Mouse (Mus musculus): Measurements from ENCODE around the gene Rhot2.
"Not testable (repeated sequence)": the region's sequence is repeated elsewhere in the genome, so short reads cannot be mapped to it uniquely, and the experiment has no call there.

Rhot2 gene

GRCm38 (mm10) chr17:25874148-25874720 lies 29.6 kb upstream of the Rhot2 start:
- DNase-seq = no peak

- no peak for DNase-seq
Measured at GRCm38 (mm10) chr17:25873405-25874147, 28.9 kb upstream of the Rhot2 start.

- DNase-seq = no peak
Measured at GRCm38 (mm10) chr17:25872676-25873075, 28.0 kb upstream of the Rhot2 start.

- not testable (repeated sequence) for DNase-seq
Measured at GRCm38 (mm10) chr17:25871566-25871965, 26.9 kb upstream of the Rhot2 start.

- DNase-seq = no peak
Measured at GRCm38 (mm10) chr17:25869954-25870353, 25.3 kb upstream of the Rhot2 start.

GRCm38 (mm10) chr17:25869498-25869897 lies 24.8 kb upstream of the Rhot2 start:
- no peak for DNase-seq

- peak; percentile 72 for DNase-seq
Measured at GRCm38 (mm10) chr17:25868601-25869191, 24.0 kb upstream of the Rhot2 start, which contains the start of gene Mcrip2. Gene Mcrip2 (minus strand): TSS chr17:25868764.

GRCm38 (mm10) chr17:25867836-25868600 lies 23.4 kb upstream of the Rhot2 start:
- DNase-seq = peak; percentile 45

- DNase-seq = no peak
Measured at GRCm38 (mm10) chr17:25867509-25867835, 22.8 kb upstream of the Rhot2 start.

- no peak for DNase-seq
Measured at GRCm38 (mm10) chr17:25866172-25866571, 21.5 kb upstream of the Rhot2 start.

GRCm38 (mm10) chr17:25865288-25865687 lies 20.6 kb upstream of the Rhot2 start:
- DNase-seq = no peak

GRCm38 (mm10) chr17:25864311-25864710 lies 19.7 kb upstream of the Rhot2 start:
- no peak for DNase-seq

GRCm38 (mm10) chr17:25863681-25864080 lies 19.0 kb upstream of the Rhot2 start:
- no peak for DNase-seq

- DNase-seq = no peak
Measured at GRCm38 (mm10) chr17:25861704-25862612, 17.3 kb upstream of the Rhot2 start.

- DNase-seq = peak; percentile 91
Measured at GRCm38 (mm10) chr17:25860832-25861703, 16.4 kb upstream of the Rhot2 start, which contains the start of gene Wdr90. Gene Wdr90 (minus strand): TSS chr17:25861501.

- no peak for DNase-seq
Measured at GRCm38 (mm10) chr17:25860229-25860628, 15.6 kb upstream of the Rhot2 start.

- DNase-seq = peak; percentile 42
Measured at GRCm38 (mm10) chr17:25843636-25844395, 835 bp downstream of the Rhot2 start.

GRCm38 (mm10) chr17:25843122-25843521 lies 1.5 kb downstream of the Rhot2 start:
- DNase-seq = no peak

- DNase-seq = no peak
Measured at GRCm38 (mm10) chr17:25842509-25842908, 2.1 kb downstream of the Rhot2 start.

- DNase-seq = no peak
Measured at GRCm38 (mm10) chr17:25841117-25841880, 3.4 kb downstream of the Rhot2 start, which contains the start of gene Gm20683. Gene Gm20683 (minus strand): TSS chr17:25841763.

All from right cerebral cortex, postnatal 14 days (tissue).